Mouse (Mus musculus) myocyte (in vitro differentiated cells): Measurements from ENCODE around the gene Ddi2.

Experiments used
- CEBPB ChIP-seq: IDR thresholded peaks from 2 replicates; pipeline ENCODE4 v1.6.1; 2011; ENCODE audit warnings: mild to moderate bottlenecking, moderate library complexity; ENCODE audit not compliant: poor library complexity, insufficient read depth, severe bottlenecking
- E2F4 ChIP-seq: IDR thresholded peaks from one replicate; pipeline ENCODE4 v1.6.1; 2011; ENCODE audit warnings: mild to moderate bottlenecking, control low read depth, moderate library complexity; ENCODE audit not compliant: insufficient read depth
- MAX ChIP-seq: IDR thresholded peaks from one replicate; pipeline ENCODE4 v1.6.1; 2011; ENCODE audit warnings: low read depth, mild to moderate bottlenecking, control low read depth
- MYOD1 ChIP-seq, 3 experiments: IDR thresholded peaks; one replicate each; pipeline ENCODE4 v1.6.1; 2011; ENCODE audit warnings: control low read depth in 2 of 3, low read depth in 2 of 3, mild to moderate bottlenecking in 2 of 3, moderate library complexity in 1 of 3; ENCODE audit not compliant: insufficient read length in 2 of 3, control insufficient read depth in 1 of 3
- MYOG ChIP-seq, 3 experiments: IDR thresholded peaks; one replicate each; pipeline ENCODE4 v1.6.1; 2011; ENCODE audit warnings: control low read depth in 2 of 3, low read depth in 2 of 3, mild to moderate bottlenecking in 2 of 3; ENCODE audit not compliant: insufficient read length in 2 of 3, control insufficient read depth in 1 of 3, insufficient read depth in 1 of 3
- POLR2A ChIP-seq: IDR thresholded peaks from one replicate; pipeline ENCODE4 v1.6.1; 2011; ENCODE audit warnings: low read depth, mild to moderate bottlenecking, control low read depth, moderate library complexity; ENCODE audit not compliant: insufficient read length
- POLR2AphosphoS2 ChIP-seq: IDR thresholded peaks from one replicate; pipeline ENCODE4 v1.6.1; 2011; ENCODE audit warnings: low read depth, control low read depth; ENCODE audit not compliant: insufficient read length
- REST ChIP-seq: IDR thresholded peaks from one replicate; pipeline ENCODE4 v1.6.1; 2011; ENCODE audit warnings: mild to moderate bottlenecking, control low read depth, moderate library complexity; ENCODE audit not compliant: insufficient read depth, insufficient read length
- SRF ChIP-seq: IDR thresholded peaks from one replicate; pipeline ENCODE4 v1.6.1; 2011; ENCODE audit warnings: low read depth; ENCODE audit not compliant: control insufficient read depth, insufficient read length
- TCF12 ChIP-seq: IDR thresholded peaks from one replicate; pipeline ENCODE4 v1.6.1; 2011; ENCODE audit warnings: mild to moderate bottlenecking, control low read depth; ENCODE audit not compliant: poor library complexity, insufficient read depth, severe bottlenecking
- TCF3 ChIP-seq: IDR thresholded peaks from one replicate; pipeline ENCODE4 v1.6.1; 2011; ENCODE audit warnings: low read depth, control low read depth; ENCODE audit not compliant: insufficient read length
- USF1 ChIP-seq: IDR thresholded peaks from one replicate; pipeline ENCODE4 v1.6.1; 2011; ENCODE audit warnings: low read depth, mild to moderate bottlenecking, control low read depth, moderate library complexity

DNA sequence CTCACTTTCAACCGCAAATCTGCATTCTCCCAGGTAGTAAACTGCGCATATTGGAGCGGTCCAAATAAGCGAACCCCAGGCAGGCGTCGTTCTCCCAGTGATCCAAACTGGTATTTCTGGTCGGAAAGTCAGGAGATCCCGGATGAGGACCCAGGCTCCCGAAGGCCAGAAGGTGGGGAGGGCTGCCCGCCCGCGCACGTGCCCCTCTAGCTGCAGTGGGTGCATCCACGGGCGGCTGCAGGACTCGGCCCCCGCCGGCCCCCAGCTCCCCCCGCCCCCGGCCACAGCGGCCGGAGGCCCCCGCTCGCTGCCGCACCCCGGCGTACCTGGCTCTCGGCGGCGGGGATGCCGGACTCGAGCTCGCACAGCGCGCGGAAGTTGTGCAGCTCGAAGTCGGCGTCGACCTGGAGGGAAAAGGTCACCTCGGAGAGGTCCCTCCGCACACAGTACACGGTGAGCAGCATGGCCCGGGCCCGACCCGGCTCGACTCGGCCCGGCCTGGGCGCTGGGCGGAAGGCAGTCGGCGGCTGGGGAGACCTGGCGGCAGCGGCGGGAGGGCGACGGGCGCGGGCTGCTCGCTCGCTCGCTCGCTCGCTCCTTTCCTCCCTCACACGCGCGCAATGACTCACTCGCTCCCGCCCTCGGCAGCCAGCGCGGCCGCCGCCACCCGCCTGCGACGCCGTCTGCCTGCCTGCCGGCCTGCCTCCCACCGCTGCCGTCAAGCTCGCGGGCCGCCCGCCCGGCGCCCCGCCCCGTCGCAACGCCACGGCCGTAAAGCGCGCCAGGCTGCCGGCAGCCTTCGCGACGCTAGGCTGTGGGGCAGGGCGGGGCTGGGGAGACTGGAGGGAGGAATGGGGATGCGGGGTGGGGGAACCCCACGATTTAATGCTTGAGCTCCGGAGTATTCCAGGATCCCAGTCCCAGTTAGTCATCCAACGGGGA is at the start of gene Ddi2:
- peak; percentile 87 for TF ChIP-seq POLR2A
- TF ChIP-seq MYOG (IDR thresholded peaks at IDR 0.05; ENCODE audit: control insufficient read depth in 1 of 3, insufficient read depth in 1 of 3, insufficient read length in 2 of 3, low read depth in 2 of 3), result peak in 2 of 3 experiments; percentile 18 to 41
- no peak for TF ChIP-seq REST
- no peak for TF ChIP-seq USF1
- TF ChIP-seq MYOD1 (IDR thresholded peaks at IDR 0.05; ENCODE audit: control insufficient read depth in 1 of 3, insufficient read length in 2 of 3, low read depth in 2 of 3), result peak in 2 of 3 experiments; percentile 4 to 32
- no peak for TF ChIP-seq SRF
- peak; percentile 83 for TF ChIP-seq POLR2AphosphoS2
- TF ChIP-seq TCF12, result no peak
- TF ChIP-seq MAX, result no peak
- TF ChIP-seq E2F4, result no peak
- TF ChIP-seq CEBPB, result no peak
- TF ChIP-seq TCF3, result no peak
